Mouse (Mus musculus) forebrain, embryonic 10.5 days (tissue): ENCODE results near the gene Gpalpp1. TPM values are rescaled to one million over a fixed set of nuclear protein-coding genes. Genes with fewer than 3 reads are reported as not detected.

Experiments
- DNase-seq: peaks from one replicate; pipeline ENCODE4 v3.0.0-alpha.2; 2017; ENCODE audit warnings: low spot score; ENCODE audit errors: extremely low spot score
- H3K27ac ChIP-seq: fragments of 300-500 bp; sonication (generic); 2 replicates; pipeline ENCODE4 v1.5.1; 2016; ENCODE audit warnings: mild to moderate bottlenecking
- H3K27me3 ChIP-seq: fragments of 300-500 bp; sonication (generic); 2 replicates; pipeline ENCODE4 v1.6.1; 2016; ENCODE audit warnings: mild to moderate bottlenecking; ENCODE audit not compliant: poor library complexity, severe bottlenecking
- H3K36me3 ChIP-seq: fragments of 300-500 bp; sonication (generic); replicated peaks from 2 replicates; pipeline ENCODE4 v1.6.1; 2016; ENCODE audit warnings: mild to moderate bottlenecking, moderate library complexity
- H3K4me1 ChIP-seq: fragments of 300-500 bp; sonication (generic); 2 replicates; pipeline ENCODE4 v1.6.1; 2016
- H3K4me3 ChIP-seq: fragments of 300-500 bp; sonication (generic); 2 replicates; pipeline ENCODE4 v1.5.1; 2016; ENCODE audit warnings: mild to moderate bottlenecking, moderate library complexity
- H3K9me3 ChIP-seq: fragments of 300-500 bp; sonication (generic); 2 replicates; pipeline ENCODE4 v1.6.1; 2016; ENCODE audit warnings: mild to moderate bottlenecking, moderate library complexity
- WGBS: fragments of 180-500 bp; shearing (Covaris S2); methylation state at CpG from one replicate; pipeline ENCODE4 v1.1.7; 2016; 5-methylcytosine and 5-hydroxymethylcytosine counted together
- polyA plus RNA-seq: library from polyadenylated mRNA; unstranded; fragments of >200 nt; fragmentation: Nextera tagmentation; extraction: Ambion mirVana; gene quantifications from 2 replicates; pipeline ENCODE4 v1.2.1, GENCODE M21; 2016

Gene Gpalpp1
- polyA plus RNA-seq, result 16.8 and 17.1 TPM in 2 replicates

GRCm38 (mm10) chr14:76110396-76111221, at the start of gene Gpalpp1, which contains the start of gene Nufip1:
Gpalpp1 (minus strand) TSS chr14:76110760.
Nufip1 (plus strand) TSS chr14:76110891.
- Histone ChIP-seq H3K4me1 (peaks cover 20% of the 10 kb centered on the region), H3K4me3 (peak within 1 kb of the TSS; percentile 62), H3K36me3 (peaks cover 33% of the 10 kb centered on the region), H3K27ac (peak within 1 kb of the TSS; percentile 91), H3K9me3 (no peaks in the 10 kb centered on the region), H3K27me3 (no peaks in the 10 kb centered on the region)
- peak; percentile 94 for DNase-seq
- under 1% methylated on average over 69 of the region's 69 CpGs for WGBS

- DNase-seq, result no peak
- H3K4me1 ChIP-seq, result peaks cover 24% of the 10 kb centered on the region
- no peaks in the 10 kb centered on the region for H3K9me3 ChIP-seq
- peak overlapping the region; percentile 15; the same call in 1 of the 2 replicates for H3K27ac ChIP-seq
- H3K4me3 ChIP-seq, result no peak overlapping the region
- no peaks in the 10 kb centered on the region; the same call in 1 of the 2 replicates for H3K27me3 ChIP-seq
- WGBS, result 65% methylated on average over 5 of the region's 5 CpGs
- no peaks in the 10 kb centered on the region for H3K36me3 ChIP-seq
Measured at GRCm38 (mm10) chr14:76158192-76158785, 47.7 kb upstream of the Gpalpp1 start.

GRCm38 (mm10) chr14:76153828-76154227, 43.3 kb upstream of the Gpalpp1 start:
- no peak overlapping the region for H3K27ac ChIP-seq
- H3K4me3 ChIP-seq, result peak overlapping the region; percentile 85
- WGBS, result 27% methylated on average over 6 of the region's 6 CpGs
- H3K4me1 ChIP-seq, result peaks cover 62% of the 10 kb centered on the region
- H3K27me3 ChIP-seq, result no peaks in the 10 kb centered on the region
- DNase-seq, result no peak
- no peaks in the 10 kb centered on the region for H3K36me3 ChIP-seq
- H3K9me3 ChIP-seq, result no peaks in the 10 kb centered on the region

- Histone ChIP-seq H3K4me1 (peaks cover 58% of the 10 kb centered on the region), H3K27me3 (no peaks in the 10 kb centered on the region), H3K27ac (peak overlapping the region; percentile 100), H3K9me3 (no peaks in the 10 kb centered on the region), H3K4me3 (peak overlapping the region; percentile 85), H3K36me3 (no peaks in the 10 kb centered on the region)
- 1% methylated on average over 24 of the region's 24 CpGs for WGBS
- peak; percentile 60 for DNase-seq
Measured at GRCm38 (mm10) chr14:76153003-76153675, 42.6 kb upstream of the Gpalpp1 start.

- WGBS, result under 1% methylated on average over 41 of the region's 41 CpGs
- peak; percentile 94 for DNase-seq
- Histone ChIP-seq H3K27ac (peak overlapping the region; percentile 100), H3K4me3 (peak overlapping the region; percentile 85), H3K36me3 (no peaks in the 10 kb centered on the region), H3K9me3 (no peaks in the 10 kb centered on the region), H3K4me1 (peaks cover 52% of the 10 kb centered on the region), H3K27me3 (no peaks in the 10 kb centered on the region)
Measured at GRCm38 (mm10) chr14:76152162-76153002, 41.8 kb upstream of the Gpalpp1 start.

GRCm38 (mm10) chr14:76151820-76152161, 41.2 kb upstream of the Gpalpp1 start:
- DNase-seq, result no peak
- Histone ChIP-seq H3K27me3 (no peaks in the 10 kb centered on the region), H3K4me1 (peaks cover 47% of the 10 kb centered on the region), H3K4me3 (peak overlapping the region; percentile 85), H3K9me3 (no peaks in the 10 kb centered on the region), H3K27ac (peak overlapping the region; percentile 100), H3K36me3 (no peaks in the 10 kb centered on the region)
- WGBS, result under 1% methylated on average over 10 of the region's 10 CpGs

GRCm38 (mm10) chr14:76151011-76151410, 40.5 kb upstream of the Gpalpp1 start:
- 79% methylated on average over 2 of the region's 2 CpGs for WGBS
- Histone ChIP-seq H3K4me1 (peaks cover 50% of the 10 kb centered on the region), H3K4me3 (peak overlapping the region; percentile 85; the same call in 1 of the 2 replicates), H3K36me3 (no peaks in the 10 kb centered on the region), H3K27ac (0 out of 2 replicates have a peak overlapping the region, but pooled peaks have one; percentile 100), H3K27me3 (no peaks in the 10 kb centered on the region), H3K9me3 (no peaks in the 10 kb centered on the region)
- DNase-seq, result no peak

GRCm38 (mm10) chr14:76150499-76150898, 39.9 kb upstream of the Gpalpp1 start:
- 83% methylated on average over 11 of the region's 11 CpGs for WGBS
- no peaks in the 10 kb centered on the region for H3K9me3 ChIP-seq
- no peaks in the 10 kb centered on the region for H3K36me3 ChIP-seq
- H3K27ac ChIP-seq, result peak overlapping the region; percentile 21; the same call in 1 of the 2 replicates
- peaks cover 55% of the 10 kb centered on the region for H3K4me1 ChIP-seq
- H3K27me3 ChIP-seq, result no peaks in the 10 kb centered on the region
- H3K4me3 ChIP-seq, result no peak overlapping the region
- DNase-seq, result no peak

GRCm38 (mm10) chr14:76149531-76150179, 39.1 kb upstream of the Gpalpp1 start:
- DNase-seq, result no peak
- H3K4me3 ChIP-seq, result no peak overlapping the region; the same call in 1 of the 2 replicates
- H3K36me3 ChIP-seq, result no peaks in the 10 kb centered on the region
- H3K9me3 ChIP-seq, result no peaks in the 10 kb centered on the region
- no peaks in the 10 kb centered on the region for H3K27me3 ChIP-seq
- peak overlapping the region; percentile 21; the same call in 1 of the 2 replicates for H3K27ac ChIP-seq
- 50% methylated on average over 13 of the region's 13 CpGs for WGBS
- peaks cover 60% of the 10 kb centered on the region for H3K4me1 ChIP-seq

GRCm38 (mm10) chr14:76148294-76148693, 37.7 kb upstream of the Gpalpp1 start:
- H3K27ac ChIP-seq, result no peak overlapping the region
- no peak for DNase-seq
- whole genome bisulfite sequencing, result 93% methylated on average over 10 of the region's 10 CpGs
- H3K4me1 ChIP-seq, result peaks cover 51% of the 10 kb centered on the region
- H3K9me3 ChIP-seq, result no peaks in the 10 kb centered on the region
- no peak overlapping the region for H3K4me3 ChIP-seq
- H3K27me3 ChIP-seq, result no peaks in the 10 kb centered on the region
- no peaks in the 10 kb centered on the region for H3K36me3 ChIP-seq

GRCm38 (mm10) chr14:76147061-76147460, 36.5 kb upstream of the Gpalpp1 start:
- no peak overlapping the region for H3K27ac ChIP-seq
- peaks cover 42% of the 10 kb centered on the region for H3K4me1 ChIP-seq
- no peak overlapping the region for H3K4me3 ChIP-seq
- no peaks in the 10 kb centered on the region for H3K27me3 ChIP-seq
- no peaks in the 10 kb centered on the region for H3K36me3 ChIP-seq
- DNase-seq, result no peak
- no peaks in the 10 kb centered on the region for H3K9me3 ChIP-seq
- WGBS, result 87% methylated on average over 6 of the region's 6 CpGs
